Mouse (Mus musculus) testis, adult 2 months (tissue): ENCODE measurements around the gene Il17f.

Source experiments
- CTCF ChIP-seq: fragments of 200-500 bp; IDR thresholded peaks from 2 replicates; pipeline ENCODE4 v1.5.1; 2012; ENCODE audit warnings: low read depth, mild to moderate bottlenecking, inconsistent platforms, low read length, moderate library complexity; ENCODE audit not compliant: control insufficient read depth, insufficient read depth, insufficient replicate concordance
- POLR2A ChIP-seq: fragments of 200-500 bp; IDR thresholded peaks from 2 replicates; pipeline ENCODE4 v1.6.1; 2012; ENCODE audit warnings: low read depth, mild to moderate bottlenecking, inconsistent platforms, low read length, moderate library complexity; ENCODE audit not compliant: control insufficient read depth

GRCm38 (mm10) chr1:20819771-20820605 is 29.6 kb upstream of the Il17f start, which contains the start of gene Mcm3:
- TF ChIP-seq POLR2A: 0 out of 2 replicates have a peak, but pooled peaks have one; percentile 21
- TF ChIP-seq CTCF: no peak
